8 mouse cellular contexts compared by ENCODE assay signal in genomic region chr15:82963090-82963489, GRCm38 (mm10). TPM values are rescaled to one million over a fixed set of nuclear protein-coding genes. Genes with fewer than 3 reads are reported as not detected.
DNase-seq lines count a peak whose midpoint lies in the region; ATAC-seq and TF ChIP-seq lines count a peak whose summit lies in the region.

No protein-coding gene starts in this region.

- peaks cover 2% of the 10 kb centered on the region for H3K4me1 ChIP-seq in spleen, adult 2 months (ENCODE audit: control insufficient read depth, insufficient read depth, insufficient read length)
- peaks cover 48% of the 10 kb centered on the region for H3K4me1 ChIP-seq in limb, embryonic 11.5 days (ENCODE audit: control insufficient read depth, insufficient read depth, low read length)
- peaks cover 55% of the 10 kb centered on the region for H3K4me1 ChIP-seq in stomach, embryonic 14.5 days (ENCODE audit: control insufficient read depth, insufficient read depth, low read length)

- TF ChIP-seq CTCF in spleen, adult 2 months (IDR thresholded peaks at IDR 0.05; ENCODE audit: extremely low read depth, insufficient read depth, insufficient read length, insufficient replicate concordance) = no peak

- DNase-seq in embryo, embryonic 11 days = peak; percentile 52
- no peak for DNase-seq in embryo, embryonic 9.5 days (ENCODE audit: extremely low spot score)
- no peak for DNase-seq in spleen, adult 2 months (ENCODE audit: low read depth in 1 of 2, low spot score in 2 of 2)
- no peak for DNase-seq in spleen, adult 18-20 months
- peak; percentile 57 for DNase-seq in limb, embryonic 11.5 days (ENCODE audit: low spot score)
- no peak for DNase-seq in cerebellum, adult 9-11 months
- DNase-seq in natural killer cell, adult 2 months (ENCODE audit: low spot score in 2 of 2) = no peak

- H3K4me2 ChIP-seq in limb, embryonic 11.5 days (ENCODE audit: low read depth, severe bottlenecking) = peak overlapping the region; percentile 88
- peak overlapping the region; percentile 78 for H3K4me2 ChIP-seq in stomach, embryonic 14.5 days (replicated peaks; ENCODE audit: low read depth, low read length)

- H3K27me3 ChIP-seq in spleen, adult 2 months (ENCODE audit: control insufficient read depth, insufficient read depth, low read length) = peaks cover 11% of the 10 kb centered on the region
- peaks cover 15% of the 10 kb centered on the region; the same call in 1 of the 2 replicates for H3K27me3 ChIP-seq in limb, embryonic 11.5 days (ENCODE audit: control insufficient read depth, insufficient read depth, low read length)
- no peaks in the 10 kb centered on the region for H3K27me3 ChIP-seq in stomach, embryonic 14.5 days (ENCODE audit: control insufficient read depth, insufficient read depth, low read length)

- no peaks in the 10 kb centered on the region for H3K9me3 ChIP-seq in limb, embryonic 11.5 days (ENCODE audit: control insufficient read depth, low read length)
- H3K9me3 ChIP-seq in stomach, embryonic 14.5 days (ENCODE audit: control insufficient read depth, low read depth, low read length) = no peaks in the 10 kb centered on the region

- no peaks in the 10 kb centered on the region for H3K36me3 ChIP-seq in spleen, adult 2 months (ENCODE audit: control insufficient read depth, insufficient read depth, low read length)
- no peaks in the 10 kb centered on the region for H3K36me3 ChIP-seq in limb, embryonic 11.5 days (ENCODE audit: control insufficient read depth, insufficient read depth, low read length)
- H3K36me3 ChIP-seq in stomach, embryonic 14.5 days (ENCODE audit: control insufficient read depth, insufficient read depth, low read length) = no peaks in the 10 kb centered on the region

- no peak for TF ChIP-seq POLR2A in spleen, adult 2 months (IDR thresholded peaks at IDR 0.05; ENCODE audit: low read depth, low read length)

- whole genome bisulfite sequencing in spleen, adult 2 months = 12% methylated on average over 38 of the region's 39 CpGs
- 3% methylated on average over 37 of the region's 39 CpGs for WGBS in limb, embryonic 11.5 days
- WGBS in stomach, embryonic 14.5 days = 2% methylated on average over 30 of the region's 39 CpGs

- no peak for ATAC-seq in limb, embryonic 11.5 days (ENCODE audit: insufficient number of reproducible peaks, low FRiP score, low TSS enrichment, low read depth)
- ATAC-seq in stomach, embryonic 14.5 days (ENCODE audit: insufficient number of reproducible peaks, insufficient read depth, low FRiP score, low read depth) = no peak

- peak overlapping the region; percentile 9; the same call in 1 of the 2 replicates for H3K4me3 ChIP-seq in spleen, adult 2 months (ENCODE audit: extremely low read depth, insufficient read depth, insufficient read length)
- H3K4me3 ChIP-seq in limb, embryonic 11.5 days (ENCODE audit: low read depth, low read length) = peak overlapping the region; percentile 53
- peak overlapping the region; percentile 53 for H3K4me3 ChIP-seq in stomach, embryonic 14.5 days (ENCODE audit: low read depth, low read length)

- peak overlapping the region; percentile 78 for H3K9ac ChIP-seq in limb, embryonic 11.5 days (ENCODE audit: low read length)
- peak overlapping the region; percentile 60; the same call in 1 of the 2 replicates for H3K9ac ChIP-seq in stomach, embryonic 14.5 days (replicated peaks; ENCODE audit: low read depth, low read length)

- no peak overlapping the region for H3K27ac ChIP-seq in spleen, adult 2 months (ENCODE audit: insufficient read depth, low read length)
- H3K27ac ChIP-seq in limb, embryonic 11.5 days (replicated peaks; ENCODE audit: low read depth, low read length) = peak overlapping the region; percentile 77
- H3K27ac ChIP-seq in stomach, embryonic 14.5 days (ENCODE audit: low read length) = 0 out of 2 replicates have a peak overlapping the region, but pooled peaks have one; percentile 30

RNA-seq across cellular contexts. Expression of gene Tcf20, which starts 24.6 kb away (rescaled TPM):
- polyA plus RNA-seq in spleen, adult 2 months (2012; rRNA removed) = 21.4 and 27.0 TPM in 2 replicates
- 12.3 and 14.3 TPM in 2 replicates for polyA plus RNA-seq in limb, embryonic 11.5 days (2014; fragmentation: Nextera tagmentation; extraction: Ambion mirVana)
- polyA plus RNA-seq in stomach, embryonic 14.5 days (2014; fragmentation: Nextera tagmentation; extraction: Ambion mirVana) = 15.0 and 15.5 TPM in 2 replicates

Comparison
In these comparisons a context has a peak if more than half of its experiments do, and no peak if none do; other contexts are left out.
1. DNase-seq: peak in embryo, embryonic 11 days (single experiment) and limb, embryonic 11.5 days (single experiment); none in embryo, embryonic 9.5 days (single experiment), spleen, adult 2 months (0 of 2), spleen, adult 18-20 months (0 of 2), cerebellum, adult 9-11 months (single experiment) and natural killer cell, adult 2 months (0 of 2).
2. Peak in every context shown above with its lines, with median percentiles within 50 percentile points of each other: H3K4me3 ChIP-seq.